Mouse (Mus musculus) skeletal muscle tissue, adult 2 months (tissue): Measurements from ENCODE around the gene Npas3.
A peak's percentile ranks its signal among the peaks of the same experiment; 100 is the strongest.

Experiments
- DNase-seq: peaks from one replicate; pipeline ENCODE4 v3.0.0-alpha.2; 2012; ENCODE audit warnings: low read depth, low spot score

Gene Npas3

DNA sequence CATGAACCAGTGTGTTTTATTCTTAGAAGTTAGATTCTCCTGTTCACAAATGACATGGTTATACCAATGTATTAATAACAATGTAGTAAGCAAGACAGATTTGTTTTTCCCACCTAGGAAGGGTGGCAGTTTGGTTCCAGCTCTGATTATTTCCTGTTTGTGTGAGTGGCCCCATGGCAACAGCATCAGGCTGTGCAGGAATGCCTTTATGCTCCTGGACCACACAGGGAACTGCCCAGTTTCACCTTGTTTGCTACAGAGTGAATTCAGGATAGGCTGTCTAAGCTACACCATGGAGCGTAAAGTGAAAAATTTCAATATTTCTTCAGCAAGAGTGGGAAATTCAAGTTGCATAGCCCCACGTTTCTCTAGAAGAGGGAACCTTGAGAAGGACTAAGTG, 162.2 kb downstream of the Npas3 start:
- DNase-seq, result no peak

DNA sequence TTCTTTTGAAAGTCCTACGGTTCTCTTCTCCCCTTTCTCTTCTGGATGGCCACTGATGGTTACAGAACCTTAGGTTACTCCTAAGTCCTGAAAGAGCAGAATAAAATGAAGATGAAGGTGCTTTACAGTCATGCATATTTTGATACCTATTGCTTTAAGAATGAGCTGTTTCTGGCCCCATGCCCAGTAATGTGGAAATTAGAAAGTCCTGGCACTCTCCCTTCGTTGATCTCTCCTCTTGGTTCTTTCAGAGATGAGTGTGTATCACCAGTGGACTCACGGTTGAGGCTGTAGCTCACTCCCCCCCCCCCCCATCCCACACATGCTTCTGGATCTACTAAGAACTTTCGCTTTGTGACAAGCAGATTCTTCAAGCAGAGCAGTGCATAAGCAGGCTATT, 167.6 kb downstream of the Npas3 start:
- no peak for DNase-seq

- DNase-seq, result peak; percentile 17
These were observed 173.2 kb downstream of the Npas3 start for GRCm38 (mm10) chr12:53421701-53422100.

DNA sequence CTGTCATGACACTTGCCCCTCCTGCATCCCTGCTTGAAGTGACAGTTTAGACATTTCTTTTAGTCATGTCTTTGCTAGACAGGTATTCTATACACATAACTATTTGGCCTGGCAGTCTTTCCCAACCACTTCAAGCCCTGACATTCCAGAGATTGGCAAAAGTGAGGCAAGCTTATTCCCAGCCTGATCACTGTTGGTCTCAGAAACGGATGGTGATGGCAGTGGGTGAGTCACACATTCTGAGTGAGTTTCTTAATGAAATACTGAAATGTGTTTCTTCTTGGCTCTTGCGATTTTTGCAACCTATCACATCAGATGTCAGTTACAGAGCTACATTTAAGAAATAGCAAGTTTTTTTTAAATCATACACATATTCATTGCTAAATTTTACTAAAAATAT, 175.2 kb downstream of the Npas3 start:
- DNase-seq, result no peak

- no peak for DNase-seq
These were observed 177.5 kb downstream of the Npas3 start for GRCm38 (mm10) chr12:53426006-53426405.

GRCm38 (mm10) chr12:53427153-53427552, 178.7 kb downstream of the Npas3 start:
- DNase-seq, result no peak

GRCm38 (mm10) chr12:53442029-53442428, 193.6 kb downstream of the Npas3 start:
- no peak for DNase-seq

DNA sequence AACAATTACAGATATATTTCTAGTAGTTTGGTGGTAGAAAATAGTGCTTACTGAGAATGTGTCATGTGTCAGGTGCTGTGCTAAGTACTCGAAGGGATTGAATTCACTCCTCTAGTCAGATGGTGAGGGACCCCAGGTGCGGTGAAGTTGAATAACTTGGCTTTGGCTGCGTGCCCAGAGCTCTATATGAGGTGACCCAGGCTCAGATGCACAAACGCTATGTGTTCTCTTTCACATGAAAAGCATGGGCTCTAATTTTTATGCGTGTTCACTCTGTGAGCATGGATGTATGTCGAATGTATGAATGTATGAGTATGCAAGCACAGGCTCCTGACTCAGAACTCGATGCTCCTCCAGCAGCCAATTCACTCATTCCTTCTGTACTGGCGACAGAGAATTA, 199.0 kb downstream of the Npas3 start:
- no peak for DNase-seq

DNA sequence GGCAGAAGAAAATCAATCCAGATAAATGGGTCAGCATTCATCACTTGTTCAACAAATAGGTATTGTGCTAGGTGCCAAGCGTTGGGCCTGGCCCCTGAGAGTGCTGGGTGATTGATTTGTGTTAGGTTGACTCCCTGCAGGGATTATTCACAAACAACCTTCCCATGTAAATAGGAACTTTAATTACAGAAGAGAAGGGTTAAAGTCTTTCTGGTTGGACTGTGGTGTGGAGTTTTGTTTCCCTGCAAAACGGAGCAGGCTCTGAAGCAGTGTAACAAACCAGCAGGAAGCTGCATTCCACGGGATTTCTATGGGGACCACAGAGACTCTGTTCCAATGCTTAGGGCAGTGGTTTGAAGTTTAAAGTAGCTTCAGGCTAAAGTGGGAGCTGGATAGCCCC, 199.6 kb downstream of the Npas3 start:
- DNase-seq, result no peak

DNA sequence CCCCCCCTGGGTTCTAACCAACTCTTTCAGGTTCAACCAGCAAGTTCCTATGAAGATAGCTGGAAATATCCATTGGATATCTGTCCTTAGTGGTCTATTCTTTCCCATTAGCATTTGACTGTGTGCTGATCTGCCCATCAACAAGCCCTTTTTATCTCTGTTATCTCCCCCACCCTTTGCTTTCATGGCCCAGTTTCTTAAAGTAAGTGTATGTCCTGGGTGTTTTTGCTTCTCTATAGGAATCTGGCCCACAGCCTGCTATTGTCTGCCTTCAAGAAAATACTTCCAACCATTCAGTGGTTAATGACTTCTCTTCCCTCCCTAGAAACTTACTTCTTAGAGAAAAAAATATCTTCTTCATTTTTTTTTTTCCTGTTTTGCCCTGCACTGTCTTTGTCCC, 219.1 kb downstream of the Npas3 start:
- DNase-seq, result no peak

GRCm38 (mm10) chr12:53474486-53474885, 226.0 kb downstream of the Npas3 start:
- DNase-seq, result no peak

GRCm38 (mm10) chr12:53484924-53485323, 236.4 kb downstream of the Npas3 start:
- DNase-seq, result no peak

- no peak for DNase-seq
These were observed 247.9 kb downstream of the Npas3 start for GRCm38 (mm10) chr12:53496386-53496785.

- DNase-seq, result no peak
These were observed 266.4 kb downstream of the Npas3 start for GRCm38 (mm10) chr12:53514885-53515284.

GRCm38 (mm10) chr12:53519556-53519955, 271.1 kb downstream of the Npas3 start:
- DNase-seq, result peak; percentile 16

GRCm38 (mm10) chr12:53522631-53523030, 274.2 kb downstream of the Npas3 start:
- DNase-seq, result no peak

GRCm38 (mm10) chr12:53527046-53527445, 278.6 kb downstream of the Npas3 start:
- DNase-seq, result no peak

- DNase-seq, result no peak
These were observed 280.9 kb downstream of the Npas3 start for GRCm38 (mm10) chr12:53529345-53529744.

GRCm38 (mm10) chr12:53536816-53537215, 288.3 kb downstream of the Npas3 start:
- no peak for DNase-seq

- no peak for DNase-seq
These were observed 307.9 kb downstream of the Npas3 start for GRCm38 (mm10) chr12:53556359-53556758.

DNA sequence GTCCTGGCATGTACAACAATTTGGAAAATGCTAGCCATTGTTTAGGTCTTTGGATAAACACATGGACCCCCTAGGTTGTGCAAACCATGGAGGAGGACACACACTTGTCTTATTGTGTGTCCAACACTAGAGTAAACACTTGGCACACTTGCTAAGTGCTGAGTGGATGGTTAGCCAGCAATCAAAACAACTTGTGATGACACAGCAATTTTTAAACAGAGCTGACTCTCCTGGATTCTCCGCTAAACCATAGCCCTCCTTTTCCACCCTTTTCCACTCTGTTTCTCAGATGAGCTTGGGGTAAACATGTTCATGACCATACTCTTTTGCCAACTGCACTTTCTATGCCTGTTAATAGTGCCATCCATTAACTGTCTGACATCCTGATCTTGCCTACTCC, 309.8 kb downstream of the Npas3 start:
- no peak for DNase-seq

DNA sequence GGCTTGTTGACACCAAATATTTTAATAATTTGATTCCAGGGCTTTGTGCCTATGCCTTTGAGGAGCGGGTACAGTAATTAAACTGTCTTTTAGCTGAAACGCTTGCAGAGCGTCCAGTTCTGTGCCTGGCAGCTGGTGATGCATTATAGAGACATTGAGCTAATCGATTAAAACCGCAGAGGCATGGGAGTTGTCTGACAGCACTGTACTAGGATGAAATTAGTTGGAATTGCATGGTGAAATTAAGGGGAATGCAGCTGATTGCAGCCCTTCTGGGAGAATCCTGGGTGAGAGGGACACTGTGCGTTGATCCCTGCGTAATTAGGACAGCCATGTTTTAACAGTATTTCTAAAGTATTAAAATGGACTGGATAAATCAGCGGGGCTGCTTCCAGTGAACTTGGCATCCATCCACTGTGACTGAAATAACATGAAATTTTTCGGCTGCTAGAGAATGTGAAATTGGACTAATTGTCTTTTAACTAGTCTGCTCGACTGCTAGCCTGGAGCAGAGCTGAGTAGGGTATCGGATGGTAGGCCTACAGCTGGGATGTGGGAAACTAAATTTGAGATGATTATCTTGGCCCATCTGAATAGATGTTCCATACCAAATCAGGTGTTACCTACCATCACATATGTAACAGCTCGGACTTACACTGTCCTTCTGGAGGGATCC, 318.4 kb downstream of the Npas3 start:
- no peak for DNase-seq

- no peak for DNase-seq
These were observed 332.7 kb downstream of the Npas3 start for GRCm38 (mm10) chr12:53581181-53581580.

GRCm38 (mm10) chr12:53587249-53587648, 338.8 kb downstream of the Npas3 start:
- no peak for DNase-seq
